Mouse (Mus musculus): ENCODE results near the gene Zbtb9.
A peak's percentile ranks its signal among the peaks of the same experiment; 100 is the strongest.

Zbtb9 gene

GRCm38 (mm10) chr17:26947231-26948100, 25.5 kb upstream of the Zbtb9 start:
- peak; percentile 62 for DNase-seq

DNA sequence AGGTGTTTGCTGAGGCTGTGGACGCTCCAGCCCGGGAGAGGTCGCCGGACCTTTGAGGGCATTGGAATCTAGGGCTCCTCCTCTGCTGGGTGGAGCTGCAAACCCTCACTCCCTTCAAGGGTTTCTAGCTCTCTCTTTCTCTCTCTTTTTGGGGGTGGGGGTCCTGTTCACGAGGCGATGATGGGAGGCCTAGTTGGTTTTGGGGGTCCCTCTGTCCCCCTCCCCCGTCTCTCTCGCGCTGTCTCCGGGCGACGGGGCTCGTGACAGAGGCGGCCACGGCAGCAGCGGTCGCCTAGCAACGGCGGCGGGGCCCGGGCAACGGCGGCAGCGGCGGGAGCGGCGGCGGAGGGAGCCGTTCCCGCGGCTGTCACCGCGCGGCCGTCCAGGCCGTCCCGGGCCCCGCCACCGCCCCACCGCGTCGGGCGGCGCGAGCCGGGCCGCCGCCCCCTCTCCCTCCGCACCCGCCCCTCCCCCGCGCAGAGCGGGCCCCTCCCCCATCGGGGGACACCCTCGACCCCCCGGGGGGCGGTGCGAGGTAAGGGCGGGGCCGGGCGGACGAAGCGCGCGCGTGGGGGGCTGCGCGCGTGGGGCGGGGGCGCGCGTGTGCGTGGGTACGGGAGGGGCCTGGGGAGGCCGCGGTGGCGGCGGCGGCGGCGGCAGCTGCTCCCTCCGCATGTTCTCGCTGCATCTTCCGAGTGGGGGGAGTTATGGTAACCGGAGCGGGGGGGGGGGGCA, 24.5 kb upstream of the Zbtb9 start:
- DNase-seq: peak; percentile 63

GRCm38 (mm10) chr17:26949051-26949577, 23.9 kb upstream of the Zbtb9 start:
- peak; percentile 65 for DNase-seq

DNA sequence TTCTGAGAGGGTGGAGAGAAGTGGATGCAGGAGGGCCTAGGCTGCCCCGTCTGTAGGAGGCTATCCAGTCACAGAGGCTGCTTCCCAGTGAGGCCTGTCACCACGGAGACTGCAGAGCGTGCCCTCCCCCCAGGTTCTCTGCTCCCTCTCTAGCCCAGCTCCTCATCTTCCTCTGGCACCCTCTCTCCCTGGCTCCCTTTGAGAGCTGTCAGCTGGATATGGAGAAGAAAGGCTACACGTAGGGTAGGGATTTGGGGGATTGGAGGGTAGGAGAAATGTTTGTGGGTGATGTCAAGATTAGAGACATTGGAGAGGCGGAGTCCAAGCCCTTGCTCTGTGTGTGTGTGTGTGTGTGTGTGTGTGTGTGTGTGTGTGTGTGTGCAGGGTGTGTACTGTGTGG, 23.1 kb upstream of the Zbtb9 start:
- DNase-seq: no peak

DNA sequence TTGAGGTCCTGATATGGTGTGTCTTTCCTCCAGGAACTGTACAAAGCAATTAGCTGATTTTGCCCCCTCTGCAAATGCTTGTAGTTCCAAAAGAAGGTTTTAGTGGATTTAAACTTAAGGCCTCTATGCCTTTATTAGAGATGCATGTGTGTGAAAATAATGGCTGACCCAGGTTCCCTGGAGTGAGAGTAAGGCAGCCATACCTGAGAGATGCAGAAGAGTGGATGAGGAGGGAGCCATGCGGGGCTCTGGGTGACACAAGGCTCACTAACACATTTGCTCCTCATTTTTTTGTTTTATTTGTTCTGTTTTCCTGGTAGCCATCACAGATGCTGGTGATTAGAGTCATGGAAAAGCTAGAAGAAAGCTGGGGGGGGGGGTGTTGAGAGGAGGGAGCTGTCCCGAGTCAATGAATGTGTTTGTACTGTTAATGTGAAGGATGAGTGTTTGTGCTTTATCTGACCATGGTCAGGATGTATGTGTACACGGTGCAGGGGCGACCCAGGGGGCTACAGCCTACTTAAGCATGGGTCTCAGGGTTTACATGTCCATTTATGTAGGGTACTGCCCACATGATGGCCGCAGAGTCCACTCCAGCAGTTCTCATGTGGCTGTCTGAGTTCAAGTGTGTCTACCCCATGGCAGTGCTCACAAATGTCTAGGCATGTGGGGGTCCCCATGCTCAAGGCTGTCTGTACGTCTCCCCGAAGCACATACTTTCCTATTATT, 22.2 kb upstream of the Zbtb9 start:
- DNase-seq: no peak

DNA sequence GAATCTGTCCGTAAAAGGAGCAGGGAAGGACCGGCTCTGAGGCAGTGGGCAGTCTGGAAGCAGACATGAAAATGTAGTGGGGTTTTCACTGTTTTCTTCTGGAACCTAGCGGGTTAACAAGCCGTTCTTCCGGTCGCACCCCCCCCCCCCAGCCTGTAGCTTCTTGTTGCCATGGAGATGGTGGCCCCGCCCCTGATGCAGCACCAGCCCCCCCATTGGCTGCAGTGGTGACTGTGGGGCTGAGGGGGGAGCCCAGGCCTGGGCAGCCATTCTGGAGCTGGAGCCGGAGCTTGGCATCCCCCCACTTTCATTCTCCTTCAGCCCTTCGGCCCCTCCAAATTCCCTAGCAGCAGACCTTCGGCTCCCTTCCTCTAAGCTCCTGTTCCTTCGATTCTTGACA, 21.6 kb upstream of the Zbtb9 start:
- DNase-seq: peak; percentile 53

- DNase-seq: no peak
Measured at GRCm38 (mm10) chr17:26951952-26952877, 20.8 kb upstream of the Zbtb9 start.

DNA sequence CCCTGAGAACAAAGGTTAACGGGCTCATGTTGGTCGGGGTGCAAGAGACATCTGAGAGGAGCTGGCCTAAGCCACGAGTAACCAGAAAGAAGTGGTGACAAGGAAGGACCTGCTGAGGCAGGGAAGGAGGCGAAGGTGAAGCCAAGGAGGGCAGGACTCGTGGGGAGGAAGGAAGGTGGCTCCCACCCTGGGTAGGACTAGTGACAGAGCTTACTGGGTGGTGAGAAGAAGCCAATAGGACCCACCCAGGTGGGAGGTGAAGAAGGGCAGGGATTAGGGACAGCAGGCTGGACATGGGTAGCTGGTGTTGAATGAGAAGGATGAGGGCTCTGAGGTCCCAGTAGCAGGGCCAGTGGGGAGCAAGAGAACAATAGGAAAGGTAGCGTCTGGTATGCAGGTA, 19.8 kb upstream of the Zbtb9 start:
- DNase-seq: no peak

DNA sequence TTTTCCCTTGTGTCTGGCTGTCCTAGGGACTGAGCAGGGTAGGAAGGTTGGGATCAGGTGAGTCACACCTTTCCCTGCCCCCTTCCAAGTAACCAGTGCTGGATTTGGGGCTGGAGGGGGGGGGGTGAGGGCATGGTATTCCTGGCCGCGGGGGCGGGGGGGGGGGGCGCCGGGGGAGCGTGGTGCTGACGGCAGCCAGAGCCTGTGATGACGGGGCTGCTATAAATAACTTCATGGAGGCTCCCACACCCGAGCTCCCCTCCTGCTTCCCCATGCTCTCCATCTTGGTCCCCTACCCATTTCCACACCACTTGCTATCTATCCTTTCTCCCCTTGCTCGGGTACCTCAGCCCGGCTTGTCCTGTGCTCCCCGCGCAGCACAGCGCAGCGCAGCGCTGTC, 19.2 kb upstream of the Zbtb9 start:
- no peak for DNase-seq

- DNase-seq: no peak
Measured at GRCm38 (mm10) chr17:26956309-26956708, 16.7 kb upstream of the Zbtb9 start.

GRCm38 (mm10) chr17:26956895-26957294, 16.1 kb upstream of the Zbtb9 start:
- no peak for DNase-seq

GRCm38 (mm10) chr17:26957872-26958271, 15.1 kb upstream of the Zbtb9 start:
- no peak for DNase-seq

DNA sequence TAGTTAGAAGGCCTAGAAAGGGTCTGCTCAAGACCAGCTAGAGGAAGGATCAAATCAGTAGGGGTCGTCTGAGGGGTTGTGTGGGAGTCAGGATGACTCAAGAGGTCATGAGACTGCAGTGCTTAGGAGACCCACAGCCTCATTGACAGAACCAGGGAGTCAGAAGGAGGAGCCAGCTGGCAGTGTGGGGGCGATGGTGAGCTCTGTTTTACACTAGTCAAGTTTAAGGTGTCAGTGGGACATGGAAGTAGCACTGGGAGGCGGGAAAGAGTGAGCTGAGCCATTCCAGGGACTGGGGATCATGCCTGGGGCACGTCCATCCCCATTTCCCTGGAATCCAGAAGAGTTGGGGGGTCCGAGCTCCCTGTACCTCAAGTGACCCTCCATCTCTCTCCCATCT, 14.1 kb upstream of the Zbtb9 start:
- DNase-seq: no peak

DNA sequence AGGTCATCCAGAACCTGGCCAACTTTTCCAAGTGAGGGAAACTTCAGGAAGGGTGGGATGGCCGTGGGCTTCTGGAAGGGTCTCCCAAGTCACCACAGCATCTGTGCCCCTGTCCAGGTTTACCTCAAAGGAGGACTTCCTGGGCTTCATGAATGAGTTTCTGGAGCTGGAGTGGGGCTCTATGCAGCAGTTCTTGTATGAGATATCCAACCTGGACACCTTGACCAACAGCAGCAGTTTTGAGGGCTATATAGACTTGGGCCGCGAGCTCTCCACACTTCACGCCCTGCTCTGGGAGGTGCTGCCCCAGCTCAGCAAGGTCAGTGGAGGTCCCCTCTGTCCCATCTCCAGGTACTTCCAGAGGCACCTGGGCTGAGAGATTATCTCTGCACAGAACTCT, 13.2 kb upstream of the Zbtb9 start:
- DNase-seq: no peak

- no peak for DNase-seq
Measured at GRCm38 (mm10) chr17:26961572-26962240, 11.3 kb upstream of the Zbtb9 start.

DNA sequence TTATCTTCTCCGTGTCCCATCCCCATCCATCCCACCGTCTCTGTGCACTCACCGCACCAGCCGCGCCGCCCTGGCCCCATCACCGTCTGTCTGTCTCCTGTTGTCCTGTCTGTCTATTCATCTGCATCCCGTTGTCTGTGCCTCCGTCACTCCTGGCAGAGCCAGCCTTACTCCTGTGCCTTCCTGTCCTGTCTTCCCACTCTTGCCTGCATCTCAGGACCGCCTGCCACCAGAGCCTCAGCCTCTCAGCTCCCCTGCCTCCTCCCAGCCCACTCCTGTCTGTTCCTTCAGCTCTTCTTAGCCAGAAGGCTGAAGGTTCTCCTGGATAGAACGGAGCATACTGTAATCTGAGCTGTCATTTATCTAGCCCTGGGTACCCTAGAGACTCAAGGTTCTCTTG, 6.0 kb upstream of the Zbtb9 start:
- no peak for DNase-seq

GRCm38 (mm10) chr17:26967477-26967876, 5.5 kb upstream of the Zbtb9 start:
- DNase-seq: no peak

DNA sequence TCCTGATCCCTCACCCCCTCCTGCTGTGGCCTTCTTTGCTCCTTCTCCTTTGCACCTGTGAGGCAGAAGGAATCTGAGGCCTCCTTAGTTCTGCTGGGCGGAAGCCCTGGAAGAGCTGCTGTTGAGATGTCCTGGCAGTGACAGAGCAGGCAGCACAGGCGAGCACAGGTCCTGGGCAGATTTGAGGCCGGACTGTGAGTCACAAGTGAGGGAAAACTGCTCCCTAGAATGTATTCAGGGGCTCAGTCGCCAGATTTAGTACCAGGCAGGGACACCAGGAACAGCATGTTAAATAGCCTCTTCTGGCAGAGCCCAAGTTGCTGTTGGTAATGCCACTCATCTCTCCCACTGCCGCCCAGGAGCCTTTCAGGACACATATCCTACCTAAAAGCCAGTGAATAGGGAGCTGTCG, 4.8 kb upstream of the Zbtb9 start:
- DNase-seq: no peak

- DNase-seq: no peak
Measured at GRCm38 (mm10) chr17:26969257-26969656, 3.7 kb upstream of the Zbtb9 start.

DNA sequence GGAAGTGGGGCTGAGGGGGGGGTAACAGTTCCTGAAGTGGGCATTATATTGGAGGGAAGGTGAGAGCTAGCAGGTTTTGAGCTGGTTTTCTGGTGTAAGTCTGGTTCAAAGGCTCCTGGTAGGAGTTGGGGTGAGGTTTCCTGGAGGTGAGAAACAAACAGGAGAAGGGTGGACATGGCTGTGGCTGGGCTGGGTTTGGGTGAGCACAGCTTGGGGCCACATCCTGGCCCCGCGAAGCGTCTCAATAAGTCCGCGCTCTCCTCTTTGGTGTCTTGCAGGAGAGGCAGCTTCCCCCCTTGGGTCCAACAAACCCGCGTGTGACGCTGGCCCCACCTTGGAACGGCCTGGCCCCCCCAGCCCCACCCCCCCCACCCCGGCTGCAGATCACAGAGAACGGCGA, 2.7 kb upstream of the Zbtb9 start:
- no peak for DNase-seq

DNA sequence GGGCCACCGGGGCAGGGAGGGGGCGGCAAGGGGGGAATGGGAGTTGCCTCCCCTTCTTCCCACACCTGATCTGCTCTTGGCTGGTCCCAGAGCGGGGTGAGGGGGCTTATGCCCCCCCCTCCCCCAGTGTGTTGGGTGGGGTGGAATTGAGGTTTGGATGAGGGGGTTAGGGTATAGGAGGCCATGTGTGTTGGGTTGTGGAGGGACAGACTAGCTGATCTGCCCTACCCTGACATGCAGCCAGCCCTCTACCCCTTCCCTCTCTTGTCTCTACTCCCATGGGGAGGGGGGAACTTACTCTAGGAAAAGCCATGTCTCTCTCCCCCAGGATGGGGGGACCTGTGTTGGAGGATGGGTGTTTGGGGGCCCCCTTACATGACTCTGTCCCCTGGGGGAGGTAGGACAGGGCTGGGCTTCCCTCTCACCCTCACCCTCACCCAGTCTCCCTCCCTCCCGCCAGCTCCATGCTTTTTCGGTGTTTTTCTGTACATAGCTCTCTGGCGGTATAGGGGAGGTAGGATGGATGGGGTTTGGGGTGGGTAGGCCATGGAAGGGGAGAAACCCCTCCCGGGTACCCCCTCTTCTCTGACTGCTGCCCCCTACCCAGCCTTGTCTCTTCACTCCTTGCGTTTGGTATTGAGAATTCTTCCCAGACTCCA, 1.6 kb upstream of the Zbtb9 start:
- DNase-seq: peak; percentile 54
